Mouse (Mus musculus): ENCODE results near the gene Dennd6b.

The Dennd6b gene

GRCm38 (mm10) chr15:89196313-89196706 lies at the start of gene Dennd6b:
Gene Dennd6b (minus strand): TSS chr15:89196496.
- DNase-seq (ENCODE audit: low spot score) = peak; percentile 90

GRCm38 (mm10) chr15:89241025-89241424 lies 44.7 kb upstream of the Dennd6b start:
- DNase-seq (ENCODE audit: low spot score) = no peak

GRCm38 (mm10) chr15:89239751-89240392 lies 43.6 kb upstream of the Dennd6b start:
- no peak for DNase-seq (ENCODE audit: low spot score)

- DNase-seq (ENCODE audit: low spot score) = no peak
These were observed 37.8 kb upstream of the Dennd6b start for GRCm38 (mm10) chr15:89234052-89234451.

DNA sequence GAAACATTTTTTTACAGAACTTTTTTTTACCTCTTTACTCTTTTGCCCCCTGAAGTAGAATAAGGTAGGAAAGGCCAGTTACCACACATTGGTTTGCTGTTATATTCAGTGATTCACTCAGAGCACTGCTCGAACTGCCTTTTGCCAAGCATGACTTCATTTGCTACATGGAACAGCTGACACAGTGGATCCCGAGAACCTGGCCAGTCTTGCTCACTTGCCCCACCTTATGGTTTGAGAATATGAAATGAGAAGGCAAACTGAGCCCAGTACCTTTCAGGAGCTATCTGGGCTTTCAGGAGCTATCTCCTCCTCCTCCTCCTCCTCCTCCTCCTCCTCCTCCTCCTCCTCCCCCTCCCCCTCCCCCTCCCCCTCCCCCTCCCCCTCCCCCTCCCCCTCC lies 37.3 kb upstream of the Dennd6b start:
- DNase-seq (ENCODE audit: low spot score) = no peak

DNA sequence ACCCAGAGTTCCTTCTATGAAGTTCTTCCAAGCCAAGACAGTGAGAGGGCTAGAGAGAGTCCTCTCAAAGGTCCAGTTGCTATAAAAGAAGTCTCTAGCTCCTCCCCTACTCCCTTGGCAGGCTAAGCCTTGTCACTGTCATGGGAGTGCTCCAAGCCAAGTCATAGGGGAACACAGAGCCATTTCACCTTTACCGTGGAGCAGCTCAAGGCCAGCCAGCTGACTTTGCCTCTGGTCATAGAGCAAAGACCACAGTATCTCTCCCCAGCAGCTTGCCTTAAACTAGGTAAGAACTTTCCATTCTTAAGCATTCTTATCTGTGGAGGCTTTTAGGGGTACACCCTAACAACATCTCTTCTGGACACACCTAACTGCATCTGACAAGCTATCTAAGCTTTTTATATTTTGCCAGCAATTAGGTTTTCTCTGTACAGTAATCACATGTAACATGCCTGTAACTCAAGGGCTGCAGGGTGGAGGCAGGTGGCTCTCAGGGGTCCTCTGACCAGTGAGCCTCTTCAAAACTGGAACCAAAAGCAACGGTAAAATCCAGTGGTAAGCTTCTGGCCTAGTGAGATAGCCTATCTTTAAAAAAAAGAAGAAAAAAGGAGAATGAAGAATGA lies 19.4 kb upstream of the Dennd6b start:
- DNase-seq (ENCODE audit: low spot score) = no peak

GRCm38 (mm10) chr15:89214953-89215352 lies 18.7 kb upstream of the Dennd6b start:
- no peak for DNase-seq (ENCODE audit: low spot score)

- DNase-seq (ENCODE audit: low spot score) = no peak
These were observed 17.2 kb upstream of the Dennd6b start for GRCm38 (mm10) chr15:89213517-89213916.

GRCm38 (mm10) chr15:89212495-89212894 lies 16.2 kb upstream of the Dennd6b start:
- no peak for DNase-seq (ENCODE audit: low spot score)

- no peak for DNase-seq (ENCODE audit: low spot score)
These were observed 15.6 kb upstream of the Dennd6b start for GRCm38 (mm10) chr15:89211716-89212461.

- DNase-seq (ENCODE audit: low spot score) = peak; percentile 36
These were observed 14.8 kb upstream of the Dennd6b start, which contains the start of gene Ppp6r2 for GRCm38 (mm10) chr15:89210915-89211715. Gene Ppp6r2 (plus strand): TSS chr15:89211553.

DNA sequence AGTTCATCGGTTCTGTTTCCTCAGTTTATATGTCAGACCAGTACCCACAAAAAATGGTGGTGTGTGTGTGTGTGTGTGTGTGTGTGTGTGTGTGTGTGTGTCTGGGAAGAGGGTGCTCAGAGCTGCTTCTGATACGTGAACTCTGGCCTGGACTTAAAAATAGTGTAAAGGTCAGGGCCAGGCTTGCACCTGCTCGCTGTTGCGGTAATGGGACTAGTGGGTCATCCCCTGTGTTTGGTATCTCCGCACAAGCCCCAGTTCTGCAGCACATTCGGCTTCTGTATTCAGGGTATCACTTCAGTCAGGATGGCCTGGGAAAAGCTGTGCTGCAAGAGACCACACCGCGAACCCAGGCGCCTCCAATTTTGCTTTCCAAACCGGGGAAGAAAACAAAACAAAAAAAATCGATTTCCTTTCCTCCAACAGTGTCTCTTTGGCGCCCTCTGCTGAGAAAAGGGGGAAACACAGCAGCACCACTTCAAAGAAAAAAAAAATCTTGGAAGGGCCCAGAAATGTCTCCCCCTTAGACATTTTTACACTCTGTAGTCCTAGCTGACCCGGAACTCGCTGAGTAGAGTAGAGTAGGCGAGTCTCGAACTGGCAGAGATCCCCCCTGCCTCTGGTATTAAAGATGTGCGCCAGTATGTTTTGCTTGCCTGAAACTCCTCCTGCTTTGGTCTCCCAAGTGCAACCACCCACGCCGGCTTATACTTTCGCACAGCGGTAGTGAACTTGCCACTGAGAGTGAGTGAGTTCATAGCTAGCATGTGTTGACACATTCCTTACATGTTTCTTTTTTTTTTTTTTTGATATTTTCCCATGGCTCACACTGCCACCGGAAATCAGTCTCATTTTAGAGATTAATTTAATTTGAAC lies 13.8 kb upstream of the Dennd6b start:
- DNase-seq (ENCODE audit: low spot score) = peak; percentile 70

DNA sequence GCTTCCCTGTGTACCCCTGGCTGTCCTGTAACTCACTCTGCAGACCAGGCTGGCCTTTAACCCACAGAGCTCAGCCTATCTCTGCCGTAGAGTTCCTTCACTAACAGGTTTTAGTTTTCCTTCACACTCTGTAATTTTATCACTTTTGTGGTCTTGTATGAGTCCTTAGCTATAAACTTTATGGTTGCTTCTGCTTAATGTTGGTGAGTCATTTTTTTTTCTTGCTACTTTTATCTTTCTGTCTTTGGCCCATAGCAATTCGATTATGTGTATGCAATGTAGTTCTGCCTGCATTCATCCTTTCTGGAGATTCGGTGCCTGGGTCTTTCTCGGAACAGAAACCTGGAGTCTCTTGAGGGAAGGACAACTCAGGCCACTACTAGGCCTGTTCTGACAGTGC lies 11.2 kb upstream of the Dennd6b start:
- no peak for DNase-seq (ENCODE audit: low spot score)

GRCm38 (mm10) chr15:89197056-89197455 lies 760 bp upstream of the Dennd6b start:
- DNase-seq (ENCODE audit: low spot score) = no peak

DNA sequence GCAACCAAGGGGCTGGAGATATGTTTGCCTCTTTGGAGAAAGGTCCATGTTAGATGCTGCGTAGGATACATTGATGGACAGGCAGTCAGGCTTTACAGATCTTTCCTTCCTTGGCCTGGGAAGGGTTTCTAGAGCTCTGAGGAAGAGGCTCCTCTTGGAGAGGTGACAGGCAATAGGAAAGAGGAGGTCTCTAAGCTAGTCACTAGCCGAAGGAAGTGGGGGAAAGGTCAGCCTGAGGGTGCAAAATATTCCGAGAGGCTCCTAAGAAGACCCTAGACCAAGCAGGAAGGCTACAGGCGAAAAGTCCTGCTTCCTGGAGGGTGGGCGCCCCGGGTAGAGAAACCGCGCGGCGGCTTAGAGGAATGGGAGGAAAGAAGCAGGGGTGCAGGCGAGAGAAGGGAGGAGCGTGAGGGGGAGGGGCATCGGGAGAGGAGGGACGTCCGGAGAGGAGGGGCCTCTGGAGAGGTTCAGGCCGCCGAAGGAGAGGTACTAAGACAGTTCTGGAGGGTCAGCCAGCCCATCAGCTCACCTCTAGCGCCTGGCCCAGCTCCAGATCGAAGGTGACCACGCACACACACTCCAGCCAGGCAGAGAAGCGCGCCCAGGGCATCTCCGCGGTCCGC lies 495 bp downstream of the Dennd6b start:
- DNase-seq (ENCODE audit: low spot score) = peak; percentile 71

DNA sequence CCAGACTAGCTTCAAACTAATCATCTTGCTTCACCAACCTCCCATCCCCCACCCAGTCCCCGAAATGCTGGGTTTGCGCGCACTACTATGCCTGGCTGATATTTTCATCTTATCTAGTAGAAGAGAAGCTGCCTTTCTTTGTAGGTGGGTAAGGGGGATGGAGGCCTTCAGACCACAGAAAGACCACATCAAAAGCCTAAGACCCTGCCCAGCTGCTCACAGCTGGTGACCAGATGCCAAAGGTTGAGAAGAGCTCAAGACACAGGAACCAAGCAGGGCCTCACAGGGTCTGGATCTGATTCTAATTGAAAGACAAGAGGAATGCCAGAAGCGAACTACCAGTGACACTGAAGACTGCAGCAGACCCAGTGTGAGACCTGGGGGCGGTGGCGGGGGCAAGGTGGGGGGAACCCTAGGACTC lies 1.0 kb downstream of the Dennd6b start:
- no peak for DNase-seq (ENCODE audit: low spot score)

DNA sequence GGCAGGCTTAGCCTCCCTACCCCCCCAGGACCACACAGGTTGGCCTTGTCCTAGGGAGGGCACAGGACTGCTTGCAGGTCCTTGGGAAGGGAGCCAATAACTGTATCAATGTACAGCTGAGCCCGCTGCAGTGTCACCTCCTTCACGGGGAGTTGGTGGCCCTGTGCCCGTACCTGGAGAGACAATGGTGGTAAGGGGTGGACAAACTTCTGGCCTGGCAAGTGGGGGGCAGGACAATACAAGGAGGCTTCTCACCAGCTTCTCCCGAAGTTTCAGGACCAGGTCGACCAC lies 11.4 kb downstream of the Dennd6b start:
- no peak for DNase-seq (ENCODE audit: low spot score)

DNA sequence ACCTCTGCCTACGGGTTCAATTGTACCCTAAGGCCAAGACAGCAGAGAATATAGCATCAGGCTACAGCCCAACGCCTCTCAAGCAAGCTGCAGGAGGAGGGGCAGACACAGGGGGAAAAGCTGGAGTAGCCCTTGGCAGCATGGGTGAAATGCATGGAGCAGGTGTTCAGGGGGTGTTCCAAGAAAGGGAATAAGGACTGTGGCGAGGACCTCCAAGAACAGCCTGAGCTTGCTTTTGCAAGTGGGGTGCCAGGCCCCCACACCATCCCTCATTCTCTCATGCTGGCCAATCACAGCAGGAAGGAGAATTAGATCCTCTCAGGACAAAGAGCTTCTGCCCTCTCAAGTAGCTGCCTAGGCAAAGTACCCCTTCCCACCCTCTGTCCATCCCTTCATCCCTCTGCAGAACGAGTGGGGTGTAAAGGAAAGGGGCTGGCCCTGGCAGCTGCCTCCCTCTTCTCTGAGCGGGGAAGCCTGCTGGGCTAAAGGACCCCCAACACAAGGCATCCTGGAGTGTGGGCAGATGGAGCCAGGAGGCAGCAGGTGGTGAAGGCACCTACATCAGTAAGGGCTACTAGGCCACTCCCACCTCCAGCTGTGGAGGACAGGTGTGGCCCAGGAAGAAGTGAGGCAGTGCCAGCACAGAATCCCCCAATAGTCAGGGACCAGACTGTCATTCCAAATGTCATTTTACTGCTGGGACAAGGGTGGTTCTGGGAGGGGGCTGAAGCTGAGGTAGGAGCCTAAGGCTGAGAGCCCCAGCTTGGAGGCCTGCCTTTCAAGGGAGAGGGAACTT lies 12.0 kb downstream of the Dennd6b start:
- DNase-seq (ENCODE audit: low spot score) = no peak

DNA sequence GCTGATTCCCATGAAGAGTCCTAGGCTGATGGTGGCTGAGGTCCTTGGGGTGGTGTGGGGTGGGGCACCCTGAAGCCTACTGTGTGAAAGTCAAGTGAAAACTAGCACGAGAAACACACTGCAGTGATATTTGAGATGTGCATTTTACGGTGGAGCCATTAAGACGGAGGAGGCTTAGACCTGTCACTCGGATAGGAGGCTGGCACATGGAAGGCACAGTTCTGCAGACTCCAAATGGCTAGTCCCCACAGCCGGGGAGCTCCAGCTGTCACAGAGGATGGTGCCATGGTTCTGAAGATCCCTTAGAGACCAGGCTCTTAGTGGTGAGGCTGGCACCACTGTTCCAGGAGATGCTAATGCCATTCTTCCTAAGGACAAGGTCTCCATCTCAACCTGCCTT lies 13.5 kb downstream of the Dennd6b start:
- no peak for DNase-seq (ENCODE audit: low spot score)

DNA sequence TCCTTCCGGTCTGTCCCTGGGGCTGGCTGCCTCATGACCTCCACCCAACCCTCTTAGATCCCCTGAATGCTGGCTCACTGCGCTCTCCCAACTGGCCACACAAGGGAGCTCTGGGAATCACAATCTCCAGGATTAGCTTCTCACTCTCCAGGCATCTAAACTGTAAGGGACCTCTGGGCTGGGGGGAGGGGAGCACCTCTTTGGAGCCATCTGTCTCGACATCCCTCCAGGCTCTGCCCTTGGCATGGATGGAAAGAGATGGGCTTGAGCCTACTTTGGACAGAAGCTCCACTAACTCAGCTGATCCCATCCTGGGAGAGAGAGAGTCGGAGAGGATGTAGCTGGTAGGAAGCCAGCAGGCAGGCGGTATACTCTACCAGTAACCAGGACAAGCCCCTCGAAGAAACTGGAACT lies 14.0 kb downstream of the Dennd6b start:
- no peak for DNase-seq (ENCODE audit: low spot score)
